ENCODE assay signal across 19 mouse cellular contexts in the genomic region with DNA sequence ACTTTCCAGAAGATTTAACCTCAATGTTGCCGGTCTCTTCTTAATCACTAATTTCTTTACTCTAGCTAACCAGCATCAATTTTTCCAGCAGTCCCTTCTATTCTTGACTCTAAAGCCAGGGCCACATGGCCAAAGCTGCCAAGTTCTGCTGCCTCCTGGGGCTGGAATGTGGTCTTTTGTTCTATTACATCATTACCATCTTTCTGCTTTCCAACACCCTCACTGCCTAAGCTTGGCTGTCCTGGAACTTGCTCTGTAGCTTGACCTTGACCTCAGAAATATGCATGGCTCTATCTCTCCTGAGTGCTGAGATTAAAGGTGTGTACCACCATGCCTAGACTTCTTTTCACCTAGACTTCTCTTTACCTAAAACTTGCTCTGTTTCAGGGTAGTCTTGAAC.
"Had no signal": no experiment of that assay in that cellular context is flagged by ENCODE, and none has a peak within 500 bp of the region (broad histone marks: within the 10 kb centered on the region; RNA-seq: fewer than 3 reads in every experiment).

No protein-coding gene starts in this region.

- H3K4me2 ChIP-seq: liver, embryonic 15.5 days; lung, embryonic 15.5 days; midbrain, embryonic 12.5 days; neural tube, embryonic 12.5 days had no signal

- H3K36me3 ChIP-seq: liver, embryonic 15.5 days; lung, embryonic 15.5 days; midbrain, embryonic 10.5 days; midbrain, embryonic 12.5 days; neural tube, embryonic 12.5 days had no signal

- H3K9ac ChIP-seq: liver, embryonic 15.5 days; liver, postnatal 0 days; lung, embryonic 15.5 days; midbrain, embryonic 12.5 days; neural tube, embryonic 12.5 days had no signal

- H3K27me3 ChIP-seq: liver, embryonic 15.5 days; lung, embryonic 15.5 days; midbrain, embryonic 12.5 days; neural tube, embryonic 12.5 days had no signal

- H3K27ac ChIP-seq: liver, embryonic 15.5 days; lung, embryonic 15.5 days; midbrain, embryonic 10.5 days; midbrain, embryonic 12.5 days; neural tube, embryonic 12.5 days had no signal

- DNase-seq: liver, postnatal 0 days; lung, adult 2 months; lung, postnatal 14 days; lung, postnatal 4 days; midbrain, embryonic 14.5 days; right cerebral cortex, postnatal 25 days; right cerebral cortex, postnatal 4 days; spleen, adult 18-20 months; thymus, adult 2 months; thymus, postnatal 25 days; thymus, postnatal 4 days had no signal

- H3K4me3 ChIP-seq: liver, embryonic 15.5 days; lung, embryonic 15.5 days; midbrain, embryonic 10.5 days; midbrain, embryonic 12.5 days; myocyte; neural tube, embryonic 12.5 days had no signal

- H3K4me1 ChIP-seq: liver, embryonic 15.5 days; midbrain, embryonic 10.5 days; midbrain, embryonic 12.5 days; neural tube, embryonic 12.5 days had no signal

- H3K9me3 ChIP-seq: liver, embryonic 15.5 days; lung, embryonic 15.5 days; midbrain, embryonic 10.5 days; midbrain, embryonic 12.5 days; neural tube, embryonic 12.5 days had no signal

- ATAC-seq: liver, postnatal 0 days; lung, postnatal 0 days; midbrain, embryonic 16.5 days had no signal
